8 mouse cellular contexts compared by ENCODE assay signal in genomic region chr11:115698986-115699728, GRCm38 (mm10). TPM values are rescaled to one million over a fixed set of nuclear protein-coding genes. Genes with fewer than 3 reads are reported as not detected.
A peak's percentile ranks its signal among the peaks of the same experiment; 100 is the strongest.
DNase-seq lines count a peak whose midpoint lies in the region; ATAC-seq lines count a peak whose summit lies in the region.

No protein-coding gene starts in this region.

- peak; percentile 90 for DNase-seq in adrenal gland, adult 2 months
- DNase-seq in embryo, embryonic 9.5 days (ENCODE audit: extremely low spot score), result peak; percentile 81
- peak; percentile 100 for DNase-seq in heart, adult 11 months
- peak; percentile 83 for DNase-seq in kidney, adult 11 months
- peak; percentile 96 for DNase-seq in left cerebral cortex, postnatal 4 days
- DNase-seq in midbrain, embryonic 11.5 days (ENCODE audit: low spot score, missing footprints), result peak; percentile 98
- peak; percentile 90 for DNase-seq in right cerebral cortex, postnatal 4 days
- DNase-seq in yolk sac, embryonic 10.5 days (ENCODE audit: low spot score), result peak; percentile 88

- ATAC-seq in midbrain, embryonic 11.5 days (ENCODE audit: low FRiP score), result peak; percentile 95

- H3K9ac ChIP-seq in midbrain, embryonic 11.5 days (ENCODE audit: low read length), result peak overlapping the region; percentile 60

- H3K4me1 ChIP-seq in midbrain, embryonic 11.5 days (ENCODE audit: control insufficient read depth, insufficient read depth, low read length), result peaks cover 8% of the 10 kb centered on the region

- peak overlapping the region; percentile 56 for H3K27ac ChIP-seq in midbrain, embryonic 11.5 days (ENCODE audit: low read depth, low read length)

- no peaks in the 10 kb centered on the region for H3K9me3 ChIP-seq in midbrain, embryonic 11.5 days (ENCODE audit: control insufficient read depth, low read length)

- peak overlapping the region; percentile 35 for H3K4me3 ChIP-seq in midbrain, embryonic 11.5 days (ENCODE audit: low read depth, low read length)

- no peaks in the 10 kb centered on the region for H3K36me3 ChIP-seq in midbrain, embryonic 11.5 days (ENCODE audit: control insufficient read depth, insufficient read depth, low read length)

- intact Hi-C loops in left cerebral cortex, postnatal 4 days (cut with DNase I), result loop anchor here (5.0 kb wide), 1 partner anchor 57 kb away; no protein-coding TSS in a partner anchor

- H3K4me2 ChIP-seq in midbrain, embryonic 11.5 days, result peak overlapping the region; percentile 67

- WGBS in midbrain, embryonic 11.5 days, result 8% methylated on average over 17 of the region's 17 CpGs

- H3K27me3 ChIP-seq in midbrain, embryonic 11.5 days (ENCODE audit: control insufficient read depth, insufficient read depth, low read length), result no peaks in the 10 kb centered on the region

RNA-seq across cellular contexts. Expression of gene Grb2, which starts 9.2 kb away (rescaled TPM):
- total RNA-seq in adrenal gland, adult 2 months (2021), result 100 to 1,000 TPM; 136 to 162 TPM
- polyA plus RNA-seq in adrenal gland, adult 2 months (2012; rRNA removed), result 41.2 and 50.8 TPM in 2 replicates
- total RNA-seq in left cerebral cortex, postnatal 4 days (2021), result 100 to 1,000 TPM; 218 to 220 TPM
- 74.3 and 77.7 TPM in 2 replicates for polyA plus RNA-seq in midbrain, embryonic 11.5 days (2014; fragmentation: Nextera tagmentation; extraction: Ambion mirVana)

Comparison
In these comparisons a context has a peak if more than half of its experiments do, and no peak if none do; other contexts are left out.
1. Peak in every context shown above with its lines: DNase-seq, ATAC-seq, H3K4me3 ChIP-seq and H3K27ac ChIP-seq.